Mouse (Mus musculus) kidney, postnatal 0 days (tissue): ENCODE results near the gene Nek7. TPM values are rescaled to one million over a fixed set of nuclear protein-coding genes. Genes with fewer than 3 reads are reported as not detected.

Experiments used
- ATAC-seq: fragments of 200-750 bp; cut with Nextera tagmentation; replicated peaks from 2 replicates; pipeline ENCODE4 v1.8.0; 2017; ENCODE audit warnings: low read depth, moderate number of reproducible peaks, moderate TSS enrichment, moderate library complexity; ENCODE audit not compliant: low FRiP score
- DNase-seq: peaks from one replicate; pipeline ENCODE4 v3.0.0-alpha.2; 2016; ENCODE audit warnings: low spot score
- H3K27ac ChIP-seq: fragments of 300-500 bp; sonication (generic); 2 replicates; pipeline ENCODE4 v1.5.1; 2014; ENCODE audit warnings: mild to moderate bottlenecking
- H3K27me3 ChIP-seq: fragments of 300-500 bp; sonication (generic); 2 replicates; pipeline ENCODE4 v1.6.1; 2014; ENCODE audit warnings: low read length, mixed read lengths; ENCODE audit not compliant: insufficient read depth
- H3K36me3 ChIP-seq: fragments of 300-500 bp; sonication (generic); 2 replicates; pipeline ENCODE4 v1.6.1; 2014; ENCODE audit warnings: low read length, mixed read lengths; ENCODE audit not compliant: insufficient read depth
- H3K4me1 ChIP-seq: fragments of 300-500 bp; sonication (generic); replicated peaks from 2 replicates; pipeline ENCODE4 v1.6.1; 2014; ENCODE audit warnings: antibody characterized with exemption, low read length, mixed read lengths; ENCODE audit not compliant: insufficient read depth
- H3K4me2 ChIP-seq: fragments of 300-500 bp; sonication (generic); 2 replicates; pipeline ENCODE4 v1.6.1; 2014; ENCODE audit warnings: mild to moderate bottlenecking, low read length, moderate library complexity, mixed read lengths
- H3K4me3 ChIP-seq: fragments of 300-500 bp; sonication (generic); replicated peaks from 2 replicates; pipeline ENCODE4 v1.5.1; 2014; ENCODE audit warnings: low read depth, low read length
- H3K9ac ChIP-seq: fragments of 300-500 bp; sonication (generic); 2 replicates; pipeline ENCODE4 v1.6.1; 2014; ENCODE audit warnings: low read depth, low read length
- H3K9me3 ChIP-seq: fragments of 300-500 bp; sonication (generic); replicated peaks from 2 replicates; pipeline ENCODE4 v1.6.1; 2016; ENCODE audit warnings: low read length, inconsistent platforms, mixed read lengths
- CTCF ChIP-seq: IDR thresholded peaks from 2 replicates; pipeline ENCODE4 v1.5.1; 2016; ENCODE audit warnings: antibody characterized with exemption, low read depth, mild to moderate bottlenecking, moderate library complexity
- WGBS: fragments of 180-500 bp; shearing (Covaris S2); extraction: QIAGEN DNeasy Blood & Tissue Kit; methylation state at CpG from one replicate; pipeline ENCODE4 v1.1.7; 2014; 5-methylcytosine and 5-hydroxymethylcytosine counted together
- polyA plus RNA-seq: library from polyadenylated mRNA; unstranded; fragments of >200 nt; fragmentation: Nextera tagmentation; extraction: Ambion mirVana; gene quantifications from 2 replicates; pipeline ENCODE4 v1.2.1, GENCODE M21; 2015

Gene Nek7
- 42.8 and 43.6 TPM in 2 replicates for polyA plus RNA-seq

- ATAC-seq (no peak), DNase-seq (peak; percentile 89)
- WGBS, result 2% methylated on average over 11 of the region's 11 CpGs
- peak within 1 kb of the TSS; percentile 96 for H3K9ac ChIP-seq
- no peaks in the 10 kb centered on the region for H3K36me3 ChIP-seq
- H3K4me2 ChIP-seq, result peak within 1 kb of the TSS; percentile 79
- peak within 1 kb of the TSS; percentile 96 for H3K4me3 ChIP-seq
- peaks cover 4% of the 10 kb centered on the region; the same call in 1 of the 2 replicates for H3K4me1 ChIP-seq
- no peaks in the 10 kb centered on the region for H3K9me3 ChIP-seq
- H3K27ac ChIP-seq, result peak within 1 kb of the TSS; percentile 100
- peak; percentile 78 for TF ChIP-seq CTCF
- no peaks in the 10 kb centered on the region for H3K27me3 ChIP-seq
Observed at GRCm38 (mm10) chr1:138619996-138620461, at the start of gene Nek7. TSS of gene Nek7 (minus strand) at chr1:138620141.

GRCm38 (mm10) chr1:138662342-138662741 is 42.4 kb upstream of the Nek7 start:
- no peaks in the 10 kb centered on the region for H3K4me1 ChIP-seq
- no peaks in the 10 kb centered on the region for H3K36me3 ChIP-seq
- H3K4me3 ChIP-seq, result no peak overlapping the region
- no peak for DNase-seq
- no peak overlapping the region for H3K4me2 ChIP-seq
- no peak overlapping the region for H3K27ac ChIP-seq
- H3K9me3 ChIP-seq, result no peaks in the 10 kb centered on the region
- WGBS, result 81% methylated on average over 2 of the region's 2 CpGs
- no peak for TF ChIP-seq CTCF
- ATAC-seq, result no peak
- no peaks in the 10 kb centered on the region for H3K27me3 ChIP-seq
- no peak overlapping the region for H3K9ac ChIP-seq

GRCm38 (mm10) chr1:138654212-138654611 is 34.3 kb upstream of the Nek7 start:
- H3K4me1 ChIP-seq, result no peaks in the 10 kb centered on the region
- TF ChIP-seq CTCF, result no peak
- no peak overlapping the region for H3K4me3 ChIP-seq
- no peak for DNase-seq
- ATAC-seq, result no peak
- no peaks in the 10 kb centered on the region for H3K27me3 ChIP-seq
- H3K27ac ChIP-seq, result no peak overlapping the region
- H3K9me3 ChIP-seq, result no peaks in the 10 kb centered on the region
- no peak overlapping the region for H3K4me2 ChIP-seq
- no peak overlapping the region for H3K9ac ChIP-seq
- no peaks in the 10 kb centered on the region for H3K36me3 ChIP-seq

- ATAC-seq (no peak), DNase-seq (no peak)
- WGBS, result 65% methylated on average over 3 of the region's 3 CpGs
- no peaks in the 10 kb centered on the region for H3K36me3 ChIP-seq
- H3K4me2 ChIP-seq, result no peak overlapping the region
- H3K9me3 ChIP-seq, result no peaks in the 10 kb centered on the region
- no peaks in the 10 kb centered on the region for H3K4me1 ChIP-seq
- no peak overlapping the region for H3K27ac ChIP-seq
- TF ChIP-seq CTCF, result no peak
- H3K4me3 ChIP-seq, result no peak overlapping the region
- no peaks in the 10 kb centered on the region for H3K27me3 ChIP-seq
- H3K9ac ChIP-seq, result no peak overlapping the region
Observed at GRCm38 (mm10) chr1:138644991-138645390, 25.1 kb upstream of the Nek7 start.

GRCm38 (mm10) chr1:138643306-138643830 is 23.4 kb upstream of the Nek7 start:
- no peak for ATAC-seq
- H3K9ac ChIP-seq, result no peak overlapping the region
- TF ChIP-seq CTCF, result no peak

GRCm38 (mm10) chr1:138640934-138641461 is 21.1 kb upstream of the Nek7 start:
- 50% methylated on average over 4 of the region's 4 CpGs for WGBS
- H3K4me1 ChIP-seq, result no peaks in the 10 kb centered on the region
- H3K36me3 ChIP-seq, result no peaks in the 10 kb centered on the region
- no peak for DNase-seq
- TF ChIP-seq CTCF, result no peak
- H3K9ac ChIP-seq, result no peak overlapping the region
- no peaks in the 10 kb centered on the region for H3K9me3 ChIP-seq
- H3K4me3 ChIP-seq, result no peak overlapping the region
- H3K4me2 ChIP-seq, result no peak overlapping the region
- H3K27ac ChIP-seq, result no peak overlapping the region
- ATAC-seq, result no peak
- H3K27me3 ChIP-seq, result no peaks in the 10 kb centered on the region

More at GRCm38 (mm10) chr1:138643306-138643830, 23.4 kb upstream of the Nek7 start:
- Histone ChIP-seq H3K4me2 (no peak overlapping the region), H3K4me1 (no peaks in the 10 kb centered on the region), H3K4me3 (no peak overlapping the region), H3K36me3 (no peaks in the 10 kb centered on the region), H3K27me3 (no peaks in the 10 kb centered on the region), H3K27ac (no peak overlapping the region), H3K9me3 (no peaks in the 10 kb centered on the region)
- no peak for DNase-seq
- 86% methylated on average over 3 of the region's 3 CpGs for WGBS
